Mouse (Mus musculus) adrenal gland, adult 2 months (tissue): ENCODE measurements around the gene Tmem151b. TPM values are rescaled to one million over a fixed set of nuclear protein-coding genes. Genes with fewer than 3 reads are reported as not detected.

Experiments
- DNase-seq: peaks from one replicate; pipeline ENCODE4 v3.0.0; 2021
- polyA plus RNA-seq: library from polyadenylated mRNA; depleted of rRNA; stranded (reverse); fragments of >200 nt; gene quantifications from 2 replicates; pipeline ENCODE4 v1.2.3, GENCODE M21; 2012
- total RNA-seq, 2 experiments: library from RNA; stranded (reverse); gene quantifications; 2 replicates each; pipeline ENCODE4 v1.2.3; 2021

Tmem151b gene
- total and polyA plus RNA-seq, 3 experiments = 0.06 to 0.17 (median 0.09) TPM

DNA sequence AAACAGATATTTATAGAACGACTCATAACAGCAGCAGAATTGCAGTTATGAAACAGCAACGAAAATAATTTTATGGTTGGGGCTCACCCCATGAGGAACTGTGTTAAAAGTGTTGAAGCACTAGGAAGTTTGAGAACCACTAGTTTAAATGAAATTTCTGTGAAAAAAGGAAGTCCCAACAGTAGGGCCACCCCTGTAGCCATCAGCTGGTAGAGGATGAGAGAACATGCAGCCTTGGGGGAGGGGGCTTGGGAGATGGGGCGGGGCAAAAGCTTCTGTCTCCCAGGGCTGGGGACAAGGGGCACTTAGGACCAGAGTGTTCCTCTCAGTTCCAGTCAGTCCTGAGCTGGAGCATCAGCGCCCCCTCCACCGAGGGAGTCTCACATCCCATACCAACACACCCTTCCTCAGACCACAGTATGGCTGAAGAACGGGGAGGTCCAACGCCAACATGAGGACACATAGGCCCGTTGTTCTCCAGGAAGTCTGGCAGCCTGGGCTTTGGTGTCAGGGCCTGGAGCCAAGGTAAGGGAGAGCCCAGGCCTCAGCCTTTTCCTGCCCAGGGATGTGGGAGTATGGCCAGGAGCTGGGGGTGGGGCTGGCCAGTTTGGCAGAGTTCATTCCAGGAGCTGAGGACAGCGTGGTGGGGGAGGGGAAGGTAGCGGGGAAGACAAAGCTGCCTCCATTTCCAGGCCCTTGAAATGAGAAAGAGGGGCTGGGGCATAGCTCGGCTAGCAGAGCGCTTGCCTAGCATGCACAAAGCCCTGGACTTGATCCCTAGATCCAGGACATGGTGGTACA, 34.8 kb upstream of the Tmem151b start:
- DNase-seq = peak; percentile 90

DNA sequence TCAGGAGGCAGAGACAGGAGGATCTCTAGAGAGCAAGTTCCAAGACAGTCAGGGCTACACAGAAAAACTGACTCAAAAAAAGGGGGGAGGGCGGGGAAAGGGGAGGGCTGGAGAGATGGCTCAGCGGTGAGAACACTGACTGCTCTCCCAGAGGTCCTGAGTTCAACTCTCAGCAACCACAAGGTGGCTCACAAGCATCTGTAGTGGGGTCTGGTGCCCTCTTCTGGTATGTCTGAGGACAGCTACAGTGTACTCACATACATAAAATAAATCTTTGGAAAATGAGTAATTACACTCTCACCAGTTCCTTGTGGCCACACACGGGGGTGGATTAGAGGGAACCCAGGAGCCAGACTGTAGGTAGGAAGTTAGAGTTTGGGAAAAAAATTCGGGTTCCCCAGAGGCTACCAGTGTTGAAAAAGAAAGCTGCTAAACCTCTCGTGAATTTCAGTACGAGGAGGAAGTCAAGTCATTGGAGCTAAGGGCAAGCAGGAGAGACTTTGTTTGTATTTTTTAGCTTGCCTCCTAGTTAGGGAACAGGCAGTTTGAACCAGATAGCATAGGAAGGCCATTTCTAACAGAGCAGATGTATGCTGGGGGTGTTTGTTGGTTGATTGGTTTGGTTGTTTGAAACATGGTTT, 33.4 kb upstream of the Tmem151b start:
- no peak for DNase-seq

GRCm38 (mm10) chr17:45582188-45582587, 32.7 kb upstream of the Tmem151b start:
- DNase-seq = no peak

DNA sequence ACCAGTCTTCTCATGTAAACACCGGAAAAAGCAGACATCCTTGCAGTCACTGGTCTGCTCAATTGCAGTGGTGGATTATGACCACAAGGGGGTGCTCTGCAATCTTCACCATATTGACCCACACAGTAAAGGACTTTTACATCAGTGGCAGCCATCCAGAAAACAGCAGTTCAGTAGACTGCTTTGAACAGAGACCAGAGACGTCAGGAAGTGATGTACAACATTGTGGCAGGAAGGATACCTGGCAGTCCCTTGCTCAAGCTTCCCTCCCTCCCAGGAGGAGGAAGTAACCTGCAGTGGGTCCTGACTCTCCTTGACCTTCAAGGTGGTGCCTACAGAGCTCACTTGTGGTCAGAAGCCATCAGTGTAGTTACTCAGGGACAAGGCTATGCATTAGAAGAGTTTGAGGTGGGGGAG, 32.1 kb upstream of the Tmem151b start:
- peak; percentile 70 for DNase-seq

GRCm38 (mm10) chr17:45580958-45581477, 31.5 kb upstream of the Tmem151b start:
- peak; percentile 63 for DNase-seq

DNA sequence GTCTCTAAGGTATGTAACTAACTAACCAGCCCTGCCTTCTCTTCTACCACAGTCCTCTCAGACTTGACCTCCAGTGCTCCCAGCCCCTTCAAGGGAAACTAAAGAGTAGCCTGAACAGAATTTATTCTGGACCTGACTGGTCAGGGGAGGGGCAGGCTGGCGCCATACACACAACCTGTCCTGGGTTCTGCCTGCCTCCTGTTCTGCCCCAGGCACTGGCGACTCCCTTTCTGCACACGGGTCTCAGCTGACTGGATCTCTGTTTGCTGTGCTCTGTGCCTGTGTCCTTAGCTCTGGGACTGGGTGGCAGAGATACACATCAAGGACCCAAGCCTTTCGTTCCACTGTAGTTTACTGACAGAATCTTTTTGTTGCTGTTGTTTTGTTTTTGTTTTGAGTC, 30.1 kb upstream of the Tmem151b start:
- no peak for DNase-seq

GRCm38 (mm10) chr17:45578843-45579242, 29.4 kb upstream of the Tmem151b start:
- DNase-seq = no peak

GRCm38 (mm10) chr17:45578242-45578641, 28.8 kb upstream of the Tmem151b start:
- no peak for DNase-seq

- DNase-seq = no peak
These were observed 25.8 kb upstream of the Tmem151b start for GRCm38 (mm10) chr17:45575123-45575897.

DNA sequence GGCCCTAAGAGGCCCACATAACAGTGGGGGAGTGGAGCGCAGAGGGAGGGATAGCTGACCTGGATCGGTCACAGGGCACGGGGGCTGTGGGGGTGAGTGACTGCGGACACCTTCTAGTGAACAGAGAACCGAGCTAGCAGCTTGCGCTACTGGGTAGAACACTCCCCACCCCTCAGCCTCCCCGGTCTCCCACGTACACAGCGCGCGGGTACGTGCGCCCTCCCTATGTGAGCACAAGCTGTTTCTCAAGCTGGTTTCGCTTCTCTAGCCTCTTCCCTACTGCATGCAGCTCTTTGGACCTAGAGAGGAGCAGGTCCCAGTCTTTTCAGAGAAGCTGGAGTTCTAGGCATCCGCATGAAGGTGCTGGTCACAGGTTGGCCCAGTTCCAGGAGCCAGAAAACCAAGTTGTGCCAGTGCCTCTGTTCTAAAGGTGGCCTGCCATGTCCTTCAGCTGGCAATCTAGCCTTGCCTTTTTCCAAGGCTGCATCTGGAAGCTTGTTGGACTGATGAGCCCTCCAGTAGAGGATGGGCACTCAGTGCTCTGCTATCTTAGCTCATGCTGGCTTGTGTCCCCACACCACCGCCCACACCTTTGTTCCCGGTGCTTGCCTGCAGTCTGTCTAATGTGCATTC, 24.8 kb upstream of the Tmem151b start:
- peak; percentile 87 for DNase-seq

DNA sequence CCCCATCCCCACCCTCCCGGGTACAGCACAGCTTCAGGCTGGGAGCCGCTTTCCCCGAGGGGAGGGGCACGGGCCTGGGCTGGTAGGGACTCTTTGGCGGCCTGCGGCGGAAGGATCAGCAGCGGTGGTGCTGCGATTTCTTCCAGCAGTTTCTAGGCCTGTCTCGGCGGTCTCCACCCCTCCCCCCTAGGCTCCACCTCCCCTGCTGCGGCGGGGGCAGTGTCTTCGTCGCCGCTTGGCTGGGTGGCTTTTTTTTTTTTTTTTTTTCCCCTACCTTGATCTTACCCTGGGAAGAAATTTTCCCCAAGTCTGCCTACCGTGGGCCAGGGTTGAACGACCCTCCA, 24.3 kb upstream of the Tmem151b start:
- peak; percentile 98 for DNase-seq

GRCm38 (mm10) chr17:45573087-45573779, 23.8 kb upstream of the Tmem151b start, which contains the start of gene Hsp90ab1:
TSS of gene Hsp90ab1 (minus strand) at chr17:45573271.
- peak; percentile 99 for DNase-seq

DNA sequence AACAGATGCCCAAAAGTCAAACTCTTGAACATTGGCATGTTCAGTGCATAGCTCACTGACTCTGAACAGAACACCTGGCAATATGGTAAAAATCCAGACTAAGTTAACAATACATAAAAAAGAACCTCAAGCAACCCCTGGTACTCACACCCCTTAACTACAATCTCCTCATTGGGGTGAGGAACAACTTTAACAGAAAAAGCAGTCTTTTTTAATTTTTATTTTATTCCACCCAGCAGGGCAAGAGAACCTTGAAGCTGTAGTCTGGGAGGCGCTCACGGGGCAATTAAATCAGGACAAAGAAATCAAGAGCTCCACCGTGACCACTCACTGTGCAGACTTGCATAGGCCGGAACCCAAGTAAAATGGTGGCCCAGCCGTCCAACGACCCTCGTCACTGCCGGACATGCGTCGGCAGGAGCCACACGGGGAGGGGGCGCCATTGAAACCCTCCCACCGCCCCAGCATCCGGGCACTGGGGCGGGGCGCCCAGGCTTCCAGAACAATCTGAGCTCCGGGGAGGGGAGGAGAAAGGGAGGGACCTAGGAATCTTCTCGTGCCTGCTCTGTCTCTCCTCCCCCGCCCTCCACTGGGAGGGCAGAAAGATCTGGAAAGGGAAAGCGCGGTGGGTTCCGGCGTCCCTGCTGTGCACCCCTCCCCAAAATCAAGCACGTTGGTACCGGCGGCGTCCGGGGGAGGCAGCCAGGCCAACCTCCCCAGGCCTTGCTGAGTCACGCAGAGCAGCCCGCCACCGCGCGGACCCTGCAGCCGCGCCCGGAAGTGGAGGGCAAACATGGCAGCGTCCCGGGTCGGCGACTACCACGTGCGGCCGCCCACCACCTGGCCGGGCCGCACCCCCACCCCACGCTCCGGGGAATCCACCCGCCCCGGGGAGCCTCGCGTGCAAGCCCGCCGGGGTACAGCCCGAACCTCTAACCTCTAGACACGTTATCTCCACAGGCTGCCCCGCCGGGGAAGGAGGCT, 22.9 kb upstream of the Tmem151b start:
- DNase-seq = peak; percentile 90

GRCm38 (mm10) chr17:45569999-45570398, 20.5 kb upstream of the Tmem151b start:
- DNase-seq = peak; percentile 3

DNA sequence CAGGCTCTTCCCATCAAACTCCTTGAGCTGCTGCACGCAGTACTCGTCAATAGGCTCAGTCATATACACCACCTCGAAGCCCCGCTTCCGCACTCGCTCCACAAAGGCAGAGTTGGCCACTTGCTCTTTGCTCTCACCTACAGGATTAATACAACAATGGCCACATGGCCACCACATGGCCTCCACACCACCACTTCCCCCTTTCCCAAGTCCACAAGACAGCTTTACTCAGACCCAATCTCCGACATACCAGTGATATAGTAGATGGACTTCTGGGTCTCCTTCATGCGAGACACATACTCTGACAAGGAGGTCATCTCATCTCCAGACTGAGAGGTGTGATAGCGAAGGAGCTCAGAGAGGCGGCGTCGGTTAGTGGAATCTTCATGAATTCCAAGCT, 19.5 kb upstream of the Tmem151b start:
- peak; percentile 6 for DNase-seq

DNA sequence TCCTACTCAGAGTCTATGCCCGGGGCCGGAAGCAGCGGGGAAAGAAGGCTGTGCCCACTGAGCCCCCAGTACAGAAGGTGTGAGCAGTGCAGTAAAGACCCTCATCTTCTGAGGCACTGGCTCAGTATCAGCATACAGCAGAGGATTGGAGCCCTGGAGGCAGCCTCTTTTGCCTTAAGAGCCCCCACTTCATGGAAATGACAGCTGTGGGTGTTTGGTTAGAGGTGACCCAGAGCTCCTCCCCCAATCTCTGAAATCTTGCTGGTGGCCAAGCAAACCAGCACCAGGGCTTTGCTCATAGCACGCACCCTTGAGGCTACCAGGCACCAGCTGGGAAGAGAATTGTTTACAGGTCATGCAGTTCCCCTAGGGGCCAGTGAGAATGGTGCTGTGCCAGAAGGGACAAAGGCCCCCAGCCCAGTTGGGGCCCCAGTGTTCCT, 17.7 kb upstream of the Tmem151b start:
- no peak for DNase-seq

DNA sequence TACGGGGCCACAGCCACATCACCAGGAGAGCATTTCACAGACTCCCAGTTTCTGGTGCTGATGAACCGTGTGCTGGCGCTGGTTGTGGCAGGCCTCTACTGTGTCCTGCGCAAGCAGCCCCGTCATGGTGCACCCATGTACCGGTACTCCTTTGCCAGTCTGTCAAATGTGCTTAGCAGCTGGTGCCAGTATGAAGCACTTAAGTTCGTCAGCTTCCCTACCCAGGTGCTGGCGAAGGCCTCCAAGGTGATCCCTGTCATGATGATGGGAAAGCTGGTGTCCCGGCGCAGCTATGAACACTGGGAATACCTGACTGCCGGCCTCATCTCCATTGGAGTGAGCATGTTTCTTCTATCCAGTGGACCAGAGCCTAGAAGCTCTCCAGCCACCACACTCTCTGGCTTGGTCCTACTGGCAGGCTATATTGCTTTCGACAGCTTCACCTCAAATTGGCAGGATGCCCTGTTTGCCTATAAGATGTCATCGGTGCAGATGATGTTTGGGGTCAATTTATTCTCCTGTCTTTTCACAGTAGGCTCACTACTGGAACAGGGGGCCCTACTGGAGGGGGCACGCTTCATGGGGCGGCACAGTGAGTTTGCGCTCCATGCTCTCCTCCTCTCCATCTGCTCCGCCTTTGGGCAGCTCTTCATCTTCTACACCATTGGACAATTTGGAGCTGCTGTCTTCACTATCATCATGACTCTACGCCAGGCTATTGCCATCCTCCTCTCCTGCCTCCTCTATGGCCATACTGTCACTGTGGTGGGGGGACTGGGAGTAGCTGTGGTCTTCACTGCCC, 17.1 kb upstream of the Tmem151b start:
- DNase-seq = peak; percentile 45

DNA sequence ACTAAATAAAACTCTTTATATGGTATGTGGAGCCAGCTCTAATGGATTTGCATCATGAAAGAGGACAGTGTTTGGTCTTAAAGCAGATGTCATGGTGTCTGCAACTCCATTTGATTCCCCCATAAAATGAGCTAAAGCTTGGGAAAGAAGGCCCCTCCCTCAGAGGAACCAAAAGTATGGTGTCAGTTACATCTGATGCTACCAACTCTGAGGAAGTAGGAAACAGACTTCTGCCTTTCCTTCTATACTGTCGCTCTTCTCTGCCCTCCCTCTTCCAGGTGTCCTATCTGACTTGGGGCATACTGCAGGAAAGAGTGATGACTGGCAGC, 16.5 kb upstream of the Tmem151b start:
- DNase-seq = no peak

DNA sequence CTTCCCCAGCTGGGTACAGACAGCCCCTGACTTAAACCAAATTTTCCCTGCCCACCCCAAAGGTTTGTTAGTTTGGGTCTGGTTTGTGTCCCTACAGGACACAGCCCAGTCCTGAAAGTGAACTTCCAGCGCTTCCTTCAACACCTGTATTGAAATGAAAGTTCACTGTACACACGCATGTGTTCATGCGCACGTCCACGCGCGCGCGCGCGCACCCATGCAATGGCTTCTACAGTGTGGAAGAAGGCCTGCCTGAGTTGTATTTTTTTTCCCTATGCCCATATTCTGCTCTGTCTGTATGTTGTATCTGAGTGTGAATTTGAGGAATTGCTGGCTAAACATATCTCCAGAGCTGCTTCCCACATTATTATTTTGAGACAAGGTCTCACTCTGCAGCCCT, 15.6 kb upstream of the Tmem151b start:
- DNase-seq = no peak
